Mouse (Mus musculus): Measurements from ENCODE around the gene Gsk3b.

DNA sequence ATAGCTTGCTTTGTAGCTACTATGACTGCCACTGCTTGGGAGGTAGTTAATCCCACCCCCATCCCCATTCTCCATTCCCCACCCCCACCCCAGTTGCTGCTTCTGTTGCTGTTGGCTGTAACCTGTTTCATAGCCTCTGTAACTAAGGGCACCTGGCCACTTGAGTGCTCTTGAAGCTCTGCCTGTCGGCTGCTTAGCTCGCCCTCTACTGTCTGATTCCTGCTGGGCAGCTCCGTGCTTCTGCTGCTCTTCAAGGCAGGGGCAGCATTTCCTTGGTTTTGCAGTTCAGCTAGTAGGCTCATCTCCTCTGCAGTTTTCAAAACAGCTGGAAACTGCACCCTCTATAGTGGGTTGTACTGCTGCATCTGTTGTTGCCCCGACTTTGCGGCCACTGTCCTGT is 48.5 kb downstream of the Gsk3b start:
- TF ChIP-seq CTCF (IDR thresholded peaks at IDR 0.05; ENCODE audit: low read depth) = peak; percentile 69
- no peak for TF ChIP-seq EP300 (IDR thresholded peaks at IDR 0.05; ENCODE audit: low read depth)

All from liver, embryonic 14.5 days (tissue).